Mouse (Mus musculus) heart, adult 2 months (tissue): ENCODE measurements around the gene Tnfrsf9.

Experiments
- CTCF ChIP-seq: fragments of 200-600 bp; IDR thresholded peaks from 2 replicates; pipeline ENCODE4 v1.8.1; 2022; ENCODE audit warnings: antibody characterized with exemption, mild to moderate bottlenecking, moderate library complexity
- EP300 ChIP-seq: fragments of 200-500 bp; IDR thresholded peaks from 2 replicates; pipeline ENCODE4 v1.6.1; 2011; ENCODE audit warnings: low read depth, low read length, control low read depth; ENCODE audit not compliant: insufficient read depth
- POLR2A ChIP-seq: fragments of 200-500 bp; IDR thresholded peaks from 2 replicates; pipeline ENCODE4 v1.6.1; 2011; ENCODE audit warnings: mild to moderate bottlenecking, low read depth, low read length, control low read depth; ENCODE audit not compliant: insufficient read depth

- TF ChIP-seq CTCF, result no peak
- TF ChIP-seq POLR2A, result no peak
- no peak for TF ChIP-seq EP300
Observed at GRCm38 (mm10) chr4:150879631-150880030, 34.7 kb upstream of the Tnfrsf9 start.
